Mouse (Mus musculus) heart, embryonic 15.5 days (tissue): ENCODE results near the gene Foxf2. TPM values are rescaled to one million over a fixed set of nuclear protein-coding genes. Genes with fewer than 3 reads are reported as not detected.
A peak's percentile ranks its signal among the peaks of the same experiment; 100 is the strongest.

ENCODE experiments used
- ATAC-seq: fragments of 200-750 bp; cut with Nextera tagmentation; replicated peaks from 2 replicates; pipeline ENCODE4 v1.8.0; 2017; ENCODE audit warnings: low read depth, moderate TSS enrichment; ENCODE audit not compliant: insufficient number of reproducible peaks, insufficient read depth, low FRiP score
- H3K27ac ChIP-seq: fragments of 300-500 bp; sonication (generic); 2 replicates; pipeline ENCODE4 v1.5.1; 2015; ENCODE audit warnings: mild to moderate bottlenecking, inconsistent platforms
- H3K27me3 ChIP-seq: fragments of 300-500 bp; sonication (generic); 2 replicates; pipeline ENCODE4 v1.6.1; 2015; ENCODE audit warnings: inconsistent platforms
- H3K36me3 ChIP-seq: fragments of 300-500 bp; sonication (generic); 2 replicates; pipeline ENCODE4 v1.6.1; 2015; ENCODE audit warnings: mild to moderate bottlenecking, inconsistent platforms
- H3K4me1 ChIP-seq: fragments of 300-500 bp; sonication (generic); replicated peaks from 2 replicates; pipeline ENCODE4 v1.6.1; 2015; ENCODE audit warnings: inconsistent platforms
- H3K4me2 ChIP-seq: fragments of 300-500 bp; sonication (generic); 2 replicates; pipeline ENCODE4 v1.6.1; 2015; ENCODE audit warnings: inconsistent platforms, mild to moderate bottlenecking, moderate library complexity
- H3K4me3 ChIP-seq: fragments of 300-500 bp; sonication (generic); 2 replicates; pipeline ENCODE4 v1.5.1; 2015; ENCODE audit warnings: mild to moderate bottlenecking, inconsistent platforms
- H3K9ac ChIP-seq: fragments of 300-500 bp; sonication (generic); 2 replicates; pipeline ENCODE4 v1.6.1; 2015; ENCODE audit warnings: mild to moderate bottlenecking, inconsistent platforms
- H3K9me3 ChIP-seq: fragments of 300-500 bp; sonication (generic); replicated peaks from 2 replicates; pipeline ENCODE4 v1.6.1; 2016; ENCODE audit warnings: inconsistent platforms
- WGBS: fragments of 180-500 bp; shearing (Covaris S2); methylation state at CpG from one replicate; pipeline ENCODE4 v1.1.7; 2015; ENCODE audit warnings: mixed read lengths; 5-methylcytosine and 5-hydroxymethylcytosine counted together
- polyA plus RNA-seq: library from polyadenylated mRNA; unstranded; fragments of >200 nt; fragmentation: Nextera tagmentation; extraction: Ambion mirVana; gene quantifications from 2 replicates; pipeline ENCODE4 v1.2.1, GENCODE M21; 2015

Gene Foxf2
- 0.64 and 1.7 TPM in 2 replicates for polyA plus RNA-seq

DNA sequence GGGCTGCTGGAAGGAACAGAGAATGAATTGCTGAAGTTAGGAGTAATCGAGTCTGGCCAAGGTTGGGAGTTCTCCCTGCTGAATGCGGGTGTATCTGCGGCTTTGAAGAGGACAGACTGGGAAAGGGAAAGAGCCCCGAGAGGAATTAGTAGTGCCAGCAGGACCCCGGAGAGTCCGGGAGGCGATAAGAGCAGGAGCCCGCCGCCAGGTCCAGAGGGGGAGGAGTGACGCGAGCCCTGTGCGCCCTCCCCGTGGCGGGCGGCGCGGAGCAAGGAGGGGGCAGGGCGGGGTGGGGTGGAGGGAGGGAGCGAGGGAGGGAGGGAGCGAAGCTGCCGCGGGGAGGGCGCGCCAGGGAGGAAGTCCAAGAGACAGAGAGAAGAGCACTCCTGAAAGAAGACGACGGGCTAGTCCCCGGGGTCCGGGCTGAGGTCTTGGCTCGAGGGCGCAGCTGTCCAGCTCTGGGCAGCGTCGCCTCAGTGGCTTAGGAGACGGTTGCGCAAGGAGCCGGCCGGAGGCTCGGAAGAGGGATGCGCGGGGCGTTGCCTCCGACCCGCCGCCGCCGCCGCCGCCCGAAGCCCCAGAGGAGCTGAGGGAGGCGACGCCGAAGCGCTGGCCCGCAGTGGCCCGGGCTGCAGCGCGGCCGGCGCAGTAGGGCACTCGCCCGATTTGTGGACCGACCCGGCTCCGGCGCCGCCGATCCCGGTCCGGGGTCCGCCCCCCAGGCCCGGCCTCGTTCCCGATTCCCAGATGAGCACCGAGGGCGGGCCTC, at the start of gene Foxf2:
Foxf2 (plus strand) TSS at position 484 of the 769 bp plus-strand sequence.
- ATAC-seq, result no peak
- Histone ChIP-seq H3K9ac (peak within 1 kb of the TSS; percentile 41), H3K4me2 (peak within 1 kb of the TSS; percentile 96), H3K36me3 (no peaks in the 10 kb centered on the region), H3K9me3 (no peaks in the 10 kb centered on the region), H3K27ac (no peak within 1 kb of the TSS), H3K27me3 (peaks cover 99% of the 10 kb centered on the region), H3K4me1 (peaks cover 37% of the 10 kb centered on the region), H3K4me3 (peak within 1 kb of the TSS; percentile 57)
- WGBS, result under 1% methylated on average over 51 of the region's 74 CpGs

DNA sequence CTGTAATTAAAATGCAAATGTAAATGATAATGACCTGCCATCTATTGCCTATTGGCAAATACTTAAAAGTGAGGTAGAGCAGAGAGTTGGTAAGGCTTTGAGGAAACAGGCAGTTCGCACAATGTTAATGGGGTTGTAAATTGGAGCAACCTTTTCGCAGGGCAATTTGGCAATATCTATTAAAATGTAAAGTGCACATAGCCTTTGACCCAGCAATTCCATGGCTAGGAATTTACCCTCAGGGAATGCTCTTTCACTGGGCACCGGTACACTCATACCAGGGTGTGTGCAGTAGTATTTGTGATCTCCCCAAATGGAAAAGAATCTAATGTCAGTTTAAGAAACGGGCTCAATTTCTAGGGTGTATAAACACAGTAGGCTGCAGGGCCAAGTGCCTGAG, 48.9 kb upstream of the Foxf2 start:
- no peak for ATAC-seq
- Histone ChIP-seq H3K27ac (no peak overlapping the region), H3K4me3 (no peak overlapping the region), H3K36me3 (no peaks in the 10 kb centered on the region), H3K4me2 (no peak overlapping the region), H3K9me3 (no peaks in the 10 kb centered on the region), H3K27me3 (peaks cover 38% of the 10 kb centered on the region; the same call in 1 of the 2 replicates), H3K9ac (no peak overlapping the region), H3K4me1 (no peaks in the 10 kb centered on the region)
- 76% methylated on average over 4 of the region's 4 CpGs for WGBS

- Histone ChIP-seq H3K4me3 (no peak overlapping the region), H3K27me3 (peaks cover 38% of the 10 kb centered on the region; the same call in 1 of the 2 replicates), H3K36me3 (no peaks in the 10 kb centered on the region), H3K4me2 (no peak overlapping the region), H3K9ac (no peak overlapping the region), H3K9me3 (no peaks in the 10 kb centered on the region), H3K4me1 (no peaks in the 10 kb centered on the region), H3K27ac (no peak overlapping the region)
- 29% methylated on average over 6 of the region's 6 CpGs for WGBS
- ATAC-seq, result no peak
Observed at GRCm38 (mm10) chr13:31577576-31577975, 48.0 kb upstream of the Foxf2 start.

DNA sequence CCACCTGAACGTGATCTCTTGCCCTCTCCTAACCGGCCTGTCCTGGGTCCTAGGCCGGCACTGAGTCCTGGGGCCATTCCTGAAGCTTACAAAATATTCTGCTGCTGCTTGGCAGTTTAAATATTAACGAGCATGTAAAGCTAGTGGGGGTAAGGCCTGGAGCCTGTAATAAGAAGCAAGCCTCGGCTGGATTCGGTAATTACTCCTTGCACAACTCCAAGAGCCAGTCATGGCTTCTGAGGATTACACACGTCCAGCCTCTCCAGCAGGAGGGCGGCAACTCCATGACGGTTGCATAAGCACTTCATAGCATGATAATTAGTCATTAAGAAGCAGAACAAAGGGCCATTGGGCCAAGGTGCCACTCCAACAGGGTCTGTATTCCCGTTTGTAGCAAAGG, 47.2 kb upstream of the Foxf2 start:
- no peak overlapping the region for H3K4me2 ChIP-seq
- H3K4me1 ChIP-seq, result no peaks in the 10 kb centered on the region
- H3K9ac ChIP-seq, result no peak overlapping the region
- 82% methylated on average over 10 of the region's 10 CpGs for WGBS
- no peaks in the 10 kb centered on the region for H3K9me3 ChIP-seq
- H3K36me3 ChIP-seq, result no peaks in the 10 kb centered on the region
- H3K27me3 ChIP-seq, result peaks cover 38% of the 10 kb centered on the region; the same call in 1 of the 2 replicates
- no peak overlapping the region for H3K4me3 ChIP-seq
- H3K27ac ChIP-seq, result no peak overlapping the region
- no peak for ATAC-seq

DNA sequence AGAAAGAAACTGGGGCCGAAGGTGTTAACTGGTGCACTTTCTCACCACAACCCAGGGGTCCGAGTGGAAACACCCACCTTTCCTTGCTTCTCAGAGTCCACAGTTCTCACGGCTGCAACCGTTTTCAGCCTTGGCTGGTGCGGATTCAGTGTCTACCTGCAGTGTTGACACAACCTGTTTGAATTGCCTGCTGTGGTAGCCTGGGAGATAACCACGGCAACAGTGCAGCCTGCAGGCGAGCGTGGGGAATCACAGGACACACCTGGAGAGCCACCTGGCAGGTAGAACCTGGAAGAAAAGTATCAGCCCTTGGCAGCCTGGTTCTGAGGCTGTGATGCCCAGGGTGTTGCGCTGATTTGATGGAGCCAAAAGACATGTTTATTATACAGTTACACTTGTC, 45.8 kb upstream of the Foxf2 start:
- Histone ChIP-seq H3K4me3 (no peak overlapping the region), H3K36me3 (no peaks in the 10 kb centered on the region), H3K27ac (no peak overlapping the region), H3K27me3 (peaks cover 34% of the 10 kb centered on the region; the same call in 1 of the 2 replicates), H3K4me2 (no peak overlapping the region), H3K4me1 (no peaks in the 10 kb centered on the region), H3K9ac (no peak overlapping the region), H3K9me3 (no peaks in the 10 kb centered on the region)
- no peak for ATAC-seq
- 57% methylated on average over 9 of the region's 9 CpGs for WGBS

DNA sequence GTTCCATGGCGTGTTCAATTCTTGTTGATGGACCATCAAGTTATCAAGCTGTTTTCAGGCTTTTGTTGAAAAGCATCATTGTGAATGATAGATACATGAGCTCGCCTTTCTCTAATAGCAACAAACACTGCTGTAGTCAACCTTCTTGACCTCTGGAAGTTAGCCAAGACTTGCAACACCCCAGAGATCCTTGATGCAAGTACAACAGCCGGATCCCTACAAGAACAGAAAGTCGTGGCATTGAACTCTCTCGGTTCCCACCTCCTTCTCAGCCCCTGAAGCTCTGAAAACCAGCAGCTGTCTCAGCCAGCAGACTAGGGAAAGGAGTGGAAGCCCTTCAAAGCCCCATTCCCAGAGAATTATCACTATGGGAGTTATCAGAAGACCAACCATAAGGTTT, 38.3 kb upstream of the Foxf2 start:
- Histone ChIP-seq H3K4me1 (no peaks in the 10 kb centered on the region), H3K4me3 (no peak overlapping the region), H3K27me3 (peaks cover 4% of the 10 kb centered on the region; the same call in 1 of the 2 replicates), H3K9ac (no peak overlapping the region), H3K27ac (no peak overlapping the region), H3K9me3 (no peaks in the 10 kb centered on the region), H3K4me2 (no peak overlapping the region), H3K36me3 (no peaks in the 10 kb centered on the region)
- 55% methylated on average over 5 of the region's 5 CpGs for WGBS
- no peak for ATAC-seq

DNA sequence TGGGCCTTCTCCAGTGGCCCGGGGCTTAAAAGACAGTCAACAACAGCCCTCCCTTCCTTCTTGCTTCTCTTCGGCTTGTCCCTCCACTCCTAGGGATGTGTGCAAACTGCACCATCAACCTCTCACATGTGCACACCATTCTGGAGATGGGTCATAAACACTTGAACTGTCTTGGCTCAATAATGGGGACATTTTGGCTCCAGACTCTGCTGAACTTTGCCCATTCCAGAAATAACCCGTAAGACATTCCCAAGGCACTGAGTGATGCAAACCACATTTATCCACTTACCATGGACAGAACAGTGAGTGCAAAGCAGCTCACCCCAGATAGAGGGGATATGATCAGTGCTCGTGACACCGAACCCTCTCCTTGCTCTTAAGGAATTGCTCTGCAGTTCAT, 26.0 kb upstream of the Foxf2 start:
- H3K9me3 ChIP-seq, result no peaks in the 10 kb centered on the region
- 72% methylated on average over 5 of the region's 5 CpGs for WGBS
- no peaks in the 10 kb centered on the region for H3K36me3 ChIP-seq
- no peaks in the 10 kb centered on the region for H3K4me1 ChIP-seq
- H3K9ac ChIP-seq, result no peak overlapping the region
- no peak overlapping the region for H3K4me3 ChIP-seq
- no peak for ATAC-seq
- H3K27me3 ChIP-seq, result no peaks in the 10 kb centered on the region
- H3K27ac ChIP-seq, result no peak overlapping the region
- H3K4me2 ChIP-seq, result no peak overlapping the region

DNA sequence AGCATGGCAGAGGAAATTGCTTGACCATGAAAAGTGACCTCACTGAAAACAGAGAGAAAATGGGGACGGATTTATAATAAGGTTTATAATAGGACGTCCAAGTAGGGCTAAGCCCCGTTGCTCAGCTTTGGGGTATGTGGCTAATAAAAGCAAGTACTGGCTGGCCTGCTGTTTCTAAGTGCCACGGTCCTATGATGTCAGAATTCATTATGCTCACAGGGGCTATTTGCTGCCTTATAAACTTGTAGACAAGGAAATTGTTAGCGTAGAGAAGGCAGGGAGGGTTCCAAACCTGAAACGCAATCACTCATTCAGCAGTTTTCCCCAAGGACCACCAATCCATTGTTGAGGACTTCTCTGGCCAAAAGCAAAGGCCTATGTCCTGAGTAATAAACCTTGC, 21.7 kb upstream of the Foxf2 start:
- H3K27ac ChIP-seq, result no peak overlapping the region
- WGBS, result 81% methylated on average over 6 of the region's 6 CpGs
- no peaks in the 10 kb centered on the region for H3K36me3 ChIP-seq
- no peak for ATAC-seq
- no peak overlapping the region for H3K4me2 ChIP-seq
- H3K4me1 ChIP-seq, result no peaks in the 10 kb centered on the region
- no peaks in the 10 kb centered on the region for H3K9me3 ChIP-seq
- no peak overlapping the region for H3K9ac ChIP-seq
- H3K27me3 ChIP-seq, result peaks cover 16% of the 10 kb centered on the region; the same call in 1 of the 2 replicates
- no peak overlapping the region for H3K4me3 ChIP-seq

DNA sequence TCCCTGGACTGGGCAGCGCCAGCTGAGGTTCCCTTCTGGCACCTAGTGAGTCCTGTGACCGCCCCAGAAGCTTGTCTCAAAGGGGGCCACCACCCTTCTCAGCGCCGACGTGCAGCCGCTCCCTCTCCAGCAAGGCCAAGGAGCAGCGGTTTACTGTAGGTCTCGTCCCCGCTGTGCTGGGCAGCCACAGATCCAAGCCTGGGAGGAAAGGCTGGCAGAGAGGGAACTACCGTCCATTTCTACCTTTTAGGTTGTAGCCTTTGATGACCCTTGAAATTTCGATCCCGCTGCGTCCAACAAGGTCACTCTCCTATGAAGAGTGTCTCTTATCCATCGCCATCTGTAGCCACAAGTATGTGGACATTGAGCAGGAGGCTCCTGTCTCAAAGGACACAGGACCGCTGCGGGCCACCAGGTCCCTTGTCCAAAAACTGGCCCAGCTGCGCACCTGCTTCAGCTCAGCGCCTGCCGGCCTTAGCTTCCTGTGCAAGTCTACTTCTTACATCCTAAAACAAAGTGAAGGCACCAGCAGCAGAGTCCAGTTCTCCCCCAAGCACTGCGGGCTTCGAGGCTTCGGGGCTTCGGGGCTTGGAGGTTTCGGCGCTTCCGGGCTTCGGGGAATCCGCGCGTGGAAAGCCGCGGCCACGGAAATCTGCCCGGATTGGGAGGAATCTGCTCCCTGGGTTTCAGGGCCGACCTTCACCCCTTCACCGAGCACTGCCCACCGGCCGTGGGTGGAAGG, 10.7 kb upstream of the Foxf2 start:
- no peak for ATAC-seq
- Histone ChIP-seq H3K4me2 (no peak overlapping the region), H3K27me3 (peaks cover 95% of the 10 kb centered on the region), H3K9ac (no peak overlapping the region), H3K9me3 (no peaks in the 10 kb centered on the region), H3K36me3 (no peaks in the 10 kb centered on the region), H3K4me3 (no peak overlapping the region), H3K27ac (no peak overlapping the region), H3K4me1 (peaks cover 22% of the 10 kb centered on the region)
- WGBS, result 3% methylated on average over 38 of the region's 38 CpGs

DNA sequence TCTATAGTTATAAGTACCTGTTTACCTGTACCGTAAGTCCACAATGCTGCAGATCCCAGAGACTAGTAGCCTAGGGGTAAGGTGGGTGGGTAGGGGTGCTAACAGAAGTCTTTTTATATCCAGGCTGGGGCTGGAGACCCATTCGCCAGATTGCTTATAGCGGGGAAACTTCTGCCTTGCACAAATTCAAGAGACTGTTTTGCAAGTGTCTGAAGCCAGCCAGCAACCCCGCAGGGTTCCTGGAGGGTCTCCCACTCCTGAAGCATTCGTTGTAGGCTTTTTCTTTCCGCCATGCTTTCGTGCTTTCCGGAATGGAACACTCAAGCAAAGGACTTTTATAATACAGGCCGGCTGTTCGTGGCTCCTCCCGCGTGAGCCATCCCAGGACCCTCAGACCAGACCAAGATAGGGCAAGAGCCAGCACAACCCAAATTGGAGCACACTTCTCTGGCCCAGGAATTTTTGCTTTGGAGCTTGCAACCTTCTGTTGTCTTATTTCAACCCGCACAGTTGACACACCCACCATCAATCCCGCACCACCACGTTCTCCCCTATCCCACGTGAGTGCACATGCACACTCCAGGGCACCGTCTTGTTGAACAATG, 10.0 kb upstream of the Foxf2 start:
- no peak overlapping the region for H3K27ac ChIP-seq
- WGBS, result 7% methylated on average over 17 of the region's 17 CpGs
- peaks cover 23% of the 10 kb centered on the region for H3K4me1 ChIP-seq
- no peaks in the 10 kb centered on the region for H3K9me3 ChIP-seq
- peaks cover 95% of the 10 kb centered on the region for H3K27me3 ChIP-seq
- no peak for ATAC-seq
- H3K36me3 ChIP-seq, result no peaks in the 10 kb centered on the region
- H3K4me2 ChIP-seq, result no peak overlapping the region
- no peak overlapping the region for H3K4me3 ChIP-seq
- H3K9ac ChIP-seq, result no peak overlapping the region

DNA sequence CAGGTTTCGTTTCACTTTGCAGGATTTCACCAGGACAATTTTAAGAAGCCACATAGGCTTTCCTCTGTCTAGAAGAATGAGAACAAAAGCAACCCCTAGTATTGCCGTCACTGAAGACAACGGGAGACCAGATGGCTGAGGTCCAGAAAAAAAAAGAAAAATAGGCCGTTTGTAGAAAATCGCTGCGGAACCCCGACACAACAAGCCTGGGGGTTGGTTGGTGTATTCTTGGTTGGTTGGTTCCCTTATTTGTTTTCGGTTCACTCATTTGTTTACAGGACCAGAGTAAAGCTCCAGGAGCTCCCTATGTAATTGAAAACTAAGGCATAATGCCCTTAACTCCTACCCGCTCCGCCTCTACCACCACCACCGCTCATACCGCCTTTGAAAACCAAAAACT, 7.6 kb upstream of the Foxf2 start:
- 2% methylated on average over 12 of the region's 12 CpGs for WGBS
- ATAC-seq, result no peak
- H3K9me3 ChIP-seq, result no peaks in the 10 kb centered on the region

More for the DNA sequence above, 7.6 kb upstream of the Foxf2 start:
- H3K36me3 ChIP-seq, result no peaks in the 10 kb centered on the region
- peak overlapping the region; percentile 47 for H3K4me3 ChIP-seq
- H3K4me1 ChIP-seq, result peaks cover 23% of the 10 kb centered on the region
- H3K4me2 ChIP-seq, result peak overlapping the region; percentile 67
- no peak overlapping the region for H3K27ac ChIP-seq
- H3K9ac ChIP-seq, result no peak overlapping the region
- peaks cover 99% of the 10 kb centered on the region for H3K27me3 ChIP-seq
